Comparison of ENCODE assay signal across 1 mouse cellular context in the genomic region with DNA sequence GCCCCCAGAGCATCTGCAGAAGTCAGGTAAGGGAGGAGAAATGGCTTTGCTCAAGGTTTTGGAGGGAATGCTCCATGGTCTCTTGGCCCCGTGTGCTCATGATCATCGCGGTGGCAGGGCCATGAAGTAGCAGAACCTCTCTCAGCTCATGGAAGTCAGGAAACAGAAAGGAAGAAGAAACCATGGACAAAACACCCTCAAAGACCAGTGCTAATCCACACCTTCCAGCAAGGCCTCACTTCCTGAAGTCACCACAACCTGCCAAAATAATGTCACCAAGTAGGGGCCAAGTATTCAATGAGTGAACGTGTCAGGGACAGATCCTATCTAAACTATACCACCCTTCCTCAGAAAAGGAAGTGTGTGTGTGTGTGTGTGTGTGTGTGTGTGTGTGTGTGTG.
TF ChIP-seq lines count a peak whose summit lies in the region.

No protein-coding gene starts in this region.

TF ChIP-seq in MEL, 35 proteins besides CTCF, POLR2A, EP300 and RAD21:
- TF ChIP-seq USF2 (IDR thresholded peaks at IDR 0.05; ENCODE audit: borderline replicate concordance in 1 of 2, insufficient read depth in 1 of 2, low read depth in 1 of 2, low read length in 2 of 2) = no peak
- no peak for TF ChIP-seq MAX (IDR thresholded peaks at IDR 0.05; ENCODE audit: low read length)
- no peak for TF ChIP-seq ZKSCAN1 (IDR thresholded peaks at IDR 0.05; ENCODE audit: low read depth, low read length)
- TF ChIP-seq POLR2AphosphoS5 (IDR thresholded peaks at IDR 0.05; ENCODE audit: borderline replicate concordance, low read depth, low read length) = no peak
- TF ChIP-seq ZNF384 (IDR thresholded peaks at IDR 0.05; ENCODE audit: low read depth, low read length) = no peak
